Mouse (Mus musculus) embryonic facial prominence, embryonic 10.5 days (tissue): Measurements from ENCODE around the gene Slc35g3. TPM values are rescaled to one million over a fixed set of nuclear protein-coding genes. Genes with fewer than 3 reads are reported as not detected.

ENCODE experiments used
- polyA plus RNA-seq: library from polyadenylated mRNA; unstranded; fragments of >200 nt; fragmentation: Nextera tagmentation; extraction: Ambion mirVana; gene quantifications from 2 replicates; pipeline ENCODE4 v1.2.1, GENCODE M21; 2016

Slc35g3 gene
- polyA plus RNA-seq, 1 experiment from 2014 or later: 0.12 TPM

Other genes starting within 250 kb of the Slc35g3 start
- 1.3 and 1.4 TPM in 2 replicates for gene Dnah2, start 212.9 kb downstream of the Slc35g3 start, polyA plus RNA-seq
- gene Efnb3, start 201.8 kb downstream of the Slc35g3 start, polyA plus RNA-seq: 29.5 and 29.8 TPM in 2 replicates
- gene Wrap53, start 181.7 kb downstream of the Slc35g3 start, polyA plus RNA-seq: 41.6 and 43.5 TPM in 2 replicates
- gene Trp53, start 181.6 kb downstream of the Slc35g3 start, polyA plus RNA-seq: 219 and 225 TPM in 2 replicates
- gene Atp1b2, start 156.0 kb downstream of the Slc35g3 start, polyA plus RNA-seq: 3.2 TPM in 2 replicates
- gene Shbg, start 144.1 kb downstream of the Slc35g3 start, polyA plus RNA-seq: not detected in 2 replicates
- 16.0 TPM in 2 replicates for gene Sat2, start 139.9 kb downstream of the Slc35g3 start, polyA plus RNA-seq
- gene Fxr2, start 129.0 kb downstream of the Slc35g3 start, polyA plus RNA-seq: 45.2 and 45.5 TPM in 2 replicates
- gene Sox15, start 106.7 kb downstream of the Slc35g3 start, polyA plus RNA-seq: 0.17 TPM in 1 of 2 replicates, not detected in the other
- gene Mpdu1, start 99.3 kb downstream of the Slc35g3 start, polyA plus RNA-seq: 64.9 and 67.2 TPM in 2 replicates
- 5.3 and 7.3 TPM in 2 replicates for gene Cd68, start 95.8 kb downstream of the Slc35g3 start, polyA plus RNA-seq
- 780 and 781 TPM in 2 replicates for gene Eif4a1, start 89.5 kb downstream of the Slc35g3 start, polyA plus RNA-seq
- 136 and 141 TPM in 2 replicates for gene Senp3, start 79.9 kb downstream of the Slc35g3 start, polyA plus RNA-seq
- 0.15 TPM in 1 of 2 replicates, not detected in the other for gene Tnfsf13, start 76.2 kb downstream of the Slc35g3 start, polyA plus RNA-seq
- gene Tnfsf12, start 66.1 kb downstream of the Slc35g3 start, polyA plus RNA-seq: 1.2 and 2.2 TPM in 2 replicates
- 0.88 and 1.3 TPM in 2 replicates for gene Tnfsfm13, start 65.9 kb downstream of the Slc35g3 start, polyA plus RNA-seq
- 31.3 and 34.9 TPM in 2 replicates for gene Polr2a, start 3.3 kb downstream of the Slc35g3 start, polyA plus RNA-seq
- gene Zbtb4, start 3.9 kb upstream of the Slc35g3 start, polyA plus RNA-seq: 0.55 and 1.0 TPM in 2 replicates
- 1.4 and 2.3 TPM in 2 replicates for gene Chrnb1, start 34.0 kb upstream of the Slc35g3 start, polyA plus RNA-seq
- 0.91 and 0.93 TPM in 2 replicates for gene Fgf11, start 39.9 kb upstream of the Slc35g3 start, polyA plus RNA-seq
- gene Tmem102, start 43.7 kb upstream of the Slc35g3 start, polyA plus RNA-seq: 2.1 and 2.7 TPM in 2 replicates
- gene Gm39566, start 53.3 kb upstream of the Slc35g3 start, polyA plus RNA-seq: not detected in 2 replicates
- gene Spem2, start 56.5 kb upstream of the Slc35g3 start, polyA plus RNA-seq: not detected in 2 replicates
- 0.14 TPM in 1 of 2 replicates, not detected in the other for gene Spem1, start 60.2 kb upstream of the Slc35g3 start, polyA plus RNA-seq
- 4.7 and 5.4 TPM in 2 replicates for gene Nlgn2, start 75.8 kb upstream of the Slc35g3 start, polyA plus RNA-seq
- 321 and 340 TPM in 2 replicates for gene Tmem256, start 76.5 kb upstream of the Slc35g3 start, polyA plus RNA-seq
- 106 and 111 TPM in 2 replicates for gene Plscr3, start 84.4 kb upstream of the Slc35g3 start, polyA plus RNA-seq
- 2.3 and 3.1 TPM in 2 replicates for gene Tnk1, start 96.8 kb upstream of the Slc35g3 start, polyA plus RNA-seq
- gene Tmem95, start 116.0 kb upstream of the Slc35g3 start, polyA plus RNA-seq: 0.31 TPM in 1 of 2 replicates, not detected in the other
- gene Kctd11, start 119.4 kb upstream of the Slc35g3 start, polyA plus RNA-seq: 6.8 and 7.0 TPM in 2 replicates
- gene Acap1, start 133.6 kb upstream of the Slc35g3 start, polyA plus RNA-seq: 1.3 and 1.5 TPM in 2 replicates
- 14.7 and 14.8 TPM in 2 replicates for gene 2810408A11Rik, start 139.0 kb upstream of the Slc35g3 start, polyA plus RNA-seq
- 10.9 and 11.1 TPM in 2 replicates for gene Neurl4, start 139.1 kb upstream of the Slc35g3 start, polyA plus RNA-seq
- gene Gps2, start 151.9 kb upstream of the Slc35g3 start, polyA plus RNA-seq: 87.6 and 89.1 TPM in 2 replicates
- 2,818 and 3,035 TPM in 2 replicates for gene Eif5a, start 160.0 kb upstream of the Slc35g3 start, polyA plus RNA-seq
- 5.1 and 5.8 TPM in 2 replicates for gene Ybx2, start 173.8 kb upstream of the Slc35g3 start, polyA plus RNA-seq
- gene Slc2a4, start 186.2 kb upstream of the Slc35g3 start, polyA plus RNA-seq: 18.6 and 23.7 TPM in 2 replicates
- 56.3 and 56.4 TPM in 2 replicates for gene Cldn7, start 202.8 kb upstream of the Slc35g3 start, polyA plus RNA-seq
- gene Ctdnep1, start 219.2 kb upstream of the Slc35g3 start, polyA plus RNA-seq: 23.9 and 25.3 TPM in 2 replicates
- 157 and 161 TPM in 2 replicates for gene Elp5, start 220.5 kb upstream of the Slc35g3 start, polyA plus RNA-seq
- 317 and 331 TPM in 2 replicates for gene Gabarap, start 229.2 kb upstream of the Slc35g3 start, polyA plus RNA-seq
- gene Phf23, start 233.8 kb upstream of the Slc35g3 start, polyA plus RNA-seq: 96.5 and 98.3 TPM in 2 replicates
- gene Dvl2, start 238.6 kb upstream of the Slc35g3 start, polyA plus RNA-seq: 59.0 and 59.8 TPM in 2 replicates